33 mouse cellular contexts compared by ENCODE assay signal in genomic region chr11:53798041-53798711, GRCm38 (mm10). TPM values are rescaled to one million over a fixed set of nuclear protein-coding genes. Genes with fewer than 3 reads are reported as not detected.
DNase-seq lines count a peak whose midpoint lies in the region; ATAC-seq and TF ChIP-seq lines count a peak whose summit lies in the region.
"Had no signal": no experiment of that assay in that cellular context is flagged by ENCODE, and none has a peak within 500 bp of the region (broad histone marks: within the 10 kb centered on the region; RNA-seq: fewer than 3 reads in every experiment).

No protein-coding gene starts in this region.

- no peak for TF ChIP-seq POLR2A in small intestine, adult 2 months (IDR thresholded peaks at IDR 0.05; ENCODE audit: low read depth, low read length)

- no peaks in the 10 kb centered on the region for H3K36me3 ChIP-seq in liver, postnatal 0 days (replicated peaks; ENCODE audit: insufficient read depth, low read length)
- H3K36me3 ChIP-seq in small intestine, adult 2 months (ENCODE audit: control insufficient read depth, insufficient read depth, low read length) = no peaks in the 10 kb centered on the region
- no peaks in the 10 kb centered on the region for H3K36me3 ChIP-seq in forebrain, embryonic 10.5 days (replicated peaks)
- H3K36me3 ChIP-seq: embryonic facial prominence, embryonic 13.5 days; heart, embryonic 15.5 days; hindbrain, embryonic 15.5 days; limb, embryonic 10.5 days; lung, embryonic 15.5 days had no signal

- no peak for TF ChIP-seq EP300 in liver, postnatal 0 days (IDR thresholded peaks at IDR 0.05; ENCODE audit: low read depth)

- H3K4me1 ChIP-seq in liver, postnatal 0 days (ENCODE audit: insufficient read depth) = peaks cover 47% of the 10 kb centered on the region
- H3K4me1 ChIP-seq in small intestine, adult 2 months (ENCODE audit: control insufficient read depth, insufficient read depth, insufficient read length, low read length) = peaks cover 67% of the 10 kb centered on the region
- peaks cover 21% of the 10 kb centered on the region for H3K4me1 ChIP-seq in forebrain, embryonic 10.5 days
- H3K4me1 ChIP-seq: forebrain, embryonic 13.5 days had no signal

- no peaks in the 10 kb centered on the region for H3K9me3 ChIP-seq in liver, postnatal 0 days (ENCODE audit: low read length)
- no peaks in the 10 kb centered on the region for H3K9me3 ChIP-seq in forebrain, embryonic 10.5 days
- H3K9me3 ChIP-seq: embryonic facial prominence, embryonic 13.5 days; forebrain, embryonic 13.5 days; heart, embryonic 15.5 days; hindbrain, embryonic 15.5 days; limb, embryonic 10.5 days; lung, embryonic 15.5 days had no signal

- intact Hi-C loops in gastrocnemius, adult 2 months (cut with DNase I) = no loop called here
- intact Hi-C loops in gastrocnemius, postnatal 14 days (cut with DNase I; ENCODE audit: low total_unique reads) = no loop called here

- TF ChIP-seq CTCF in gastrocnemius, adult 2 months (IDR thresholded peaks at IDR 0.05) = no peak
- no peak for TF ChIP-seq CTCF in liver, postnatal 0 days (IDR thresholded peaks at IDR 0.05; ENCODE audit: low read depth)
- TF ChIP-seq CTCF in small intestine, adult 2 months (IDR thresholded peaks at IDR 0.05; ENCODE audit: extremely low read depth, insufficient read length, insufficient replicate concordance, low read depth, low read length) = no peak

- peak overlapping the region; percentile 84; the same call in 1 of the 2 replicates for H3K27ac ChIP-seq in gastrocnemius, adult 2 months
- peak overlapping the region; percentile 98; the same call in 1 of the 2 replicates for H3K27ac ChIP-seq in liver, postnatal 0 days (ENCODE audit: low read depth)
- H3K27ac ChIP-seq in small intestine, adult 2 months (ENCODE audit: insufficient read depth, low read depth, low read length) = peak overlapping the region; percentile 96
- H3K27ac ChIP-seq in forebrain, embryonic 10.5 days = no peak overlapping the region
- H3K27ac ChIP-seq: embryonic facial prominence, embryonic 13.5 days; forebrain, embryonic 13.5 days; heart, embryonic 15.5 days; hindbrain, embryonic 15.5 days; left cerebral cortex, adult 2 months; limb, embryonic 10.5 days had no signal

- DNase-seq in gastrocnemius, adult 2 months = no peak
- no peak for DNase-seq in gastrocnemius, postnatal 14 days
- no peak for DNase-seq in liver, postnatal 0 days
- DNase-seq in liver = no peak
- peak; percentile 40 for DNase-seq in brain, adult 2 months (ENCODE audit: low read depth, low spot score)
- no peak for DNase-seq in forebrain, embryonic 10.5 days (ENCODE audit: extremely low spot score, low spot score)
- DNase-seq in ovary, postnatal 14 days (ENCODE audit: low spot score) = no peak
- DNase-seq: adrenal gland, postnatal 25 days; B cell, adult 2 months; cerebellum, postnatal 36 days; embryo, embryonic 11 days; gastrocnemius, postnatal 25 days; heart, postnatal 36 days; kidney, postnatal 36 days; layer of hippocampus, adult 9-11 months; lung, postnatal 36 days; right cerebral cortex, adult 18-20 months; thymus, adult 2 months; thymus, postnatal 4 days had no signal

- no peak for ATAC-seq in liver, postnatal 0 days
- ATAC-seq: forebrain, embryonic 13.5 days; midbrain, embryonic 16.5 days had no signal

- H3K9ac ChIP-seq in liver, postnatal 0 days (replicated peaks) = no peak overlapping the region
- H3K9ac ChIP-seq: embryonic facial prominence, embryonic 13.5 days; forebrain, embryonic 13.5 days; heart, embryonic 15.5 days; hindbrain, embryonic 15.5 days; lung, embryonic 15.5 days had no signal

- no peaks in the 10 kb centered on the region for H3K27me3 ChIP-seq in liver, postnatal 0 days (ENCODE audit: insufficient read depth, low read length)
- H3K27me3 ChIP-seq in small intestine, adult 2 months (ENCODE audit: control insufficient read depth, insufficient read depth, low read length) = no peaks in the 10 kb centered on the region
- no peaks in the 10 kb centered on the region for H3K27me3 ChIP-seq in forebrain, embryonic 10.5 days (ENCODE audit: poor library complexity, severe bottlenecking)
- H3K27me3 ChIP-seq: embryonic facial prominence, embryonic 13.5 days; forebrain, embryonic 13.5 days; heart, embryonic 15.5 days; hindbrain, embryonic 15.5 days; lung, embryonic 15.5 days had no signal

- WGBS in liver, postnatal 0 days (ENCODE audit: insufficient replicate concordance) = 81% methylated on average over 10 of the region's 10 CpGs
- WGBS in small intestine, adult 2 months = 30% methylated on average over 10 of the region's 10 CpGs
- 91% methylated on average over 10 of the region's 10 CpGs for WGBS in forebrain, embryonic 10.5 days

- no peak overlapping the region for H3K4me3 ChIP-seq in gastrocnemius, adult 2 months
- H3K4me3 ChIP-seq in liver, postnatal 0 days (ENCODE audit: low read depth, low read length) = no peak overlapping the region
- no peak overlapping the region for H3K4me3 ChIP-seq in small intestine, adult 2 months (ENCODE audit: low read depth, low read length)
- no peak overlapping the region for H3K4me3 ChIP-seq in forebrain, embryonic 10.5 days
- H3K4me3 ChIP-seq: embryonic facial prominence, embryonic 13.5 days; erythroblast, embryonic 14.5 days; forebrain, embryonic 13.5 days; heart, embryonic 15.5 days; hindbrain, embryonic 15.5 days; left cerebral cortex, adult 2 months; limb, embryonic 10.5 days; lung, embryonic 15.5 days had no signal

- no peak overlapping the region for H3K4me2 ChIP-seq in liver, postnatal 0 days (ENCODE audit: low read depth, low read length)
- H3K4me2 ChIP-seq: embryonic facial prominence, embryonic 13.5 days; forebrain, embryonic 13.5 days; heart, embryonic 15.5 days; hindbrain, embryonic 15.5 days; liver, embryonic 11.5 days; lung, embryonic 15.5 days had no signal

RNA-seq across cellular contexts. Expression of gene Gm17334, which starts 25.2 kb away (rescaled TPM):
- under 1 TPM; 0.28 to 0.53 TPM for total RNA-seq in gastrocnemius, adult 2 months (2021)
- under 1 TPM; 0.23 to 0.33 TPM for total RNA-seq in gastrocnemius, postnatal 14 days (2021)
- 0.12 and 0.23 TPM in 2 replicates for polyA plus RNA-seq in liver, postnatal 0 days (2015; fragmentation: Nextera tagmentation; extraction: Ambion mirVana)
- polyA plus RNA-seq in small intestine, adult 2 months (2012; rRNA removed) = 0.25 and 1.6 TPM in 2 replicates
- not detected in 2 replicates for polyA plus RNA-seq in forebrain, embryonic 10.5 days (2016; fragmentation: Nextera tagmentation; extraction: Ambion mirVana)
- total RNA-seq: gastrocnemius, postnatal 25 days; MEL had no signal
- polyA plus RNA-seq: embryonic facial prominence, embryonic 13.5 days; erythroblast, embryonic 14.5 days; forebrain, embryonic 13.5 days; heart, embryonic 15.5 days; hindbrain, embryonic 15.5 days; kidney, embryonic 14.5 days; limb, embryonic 10.5 days; liver, embryonic 11.5 days; midbrain, embryonic 16.5 days; neural tube, embryonic 14.5 days had no signal

RNA-seq across cellular contexts. Expression of gene Irf1, which starts 28.4 kb away (rescaled TPM):
- total RNA-seq in gastrocnemius, adult 2 months (2021) = 1 to 10 TPM; 6.2 to 7.0 TPM
- 1 to 10 TPM; 8.7 to 9.1 TPM for total RNA-seq in gastrocnemius, postnatal 14 days (2021)
- polyA plus RNA-seq in liver, postnatal 0 days (2015; fragmentation: Nextera tagmentation; extraction: Ambion mirVana) = 22.0 and 24.5 TPM in 2 replicates
- polyA plus RNA-seq in small intestine, adult 2 months (2012; rRNA removed) = 93.3 and 233 TPM in 2 replicates
- 3.7 and 4.9 TPM in 2 replicates for polyA plus RNA-seq in forebrain, embryonic 10.5 days (2016; fragmentation: Nextera tagmentation; extraction: Ambion mirVana)
